Mouse (Mus musculus): Measurements from ENCODE around the gene Ipo11.

Gene Ipo11

DNA sequence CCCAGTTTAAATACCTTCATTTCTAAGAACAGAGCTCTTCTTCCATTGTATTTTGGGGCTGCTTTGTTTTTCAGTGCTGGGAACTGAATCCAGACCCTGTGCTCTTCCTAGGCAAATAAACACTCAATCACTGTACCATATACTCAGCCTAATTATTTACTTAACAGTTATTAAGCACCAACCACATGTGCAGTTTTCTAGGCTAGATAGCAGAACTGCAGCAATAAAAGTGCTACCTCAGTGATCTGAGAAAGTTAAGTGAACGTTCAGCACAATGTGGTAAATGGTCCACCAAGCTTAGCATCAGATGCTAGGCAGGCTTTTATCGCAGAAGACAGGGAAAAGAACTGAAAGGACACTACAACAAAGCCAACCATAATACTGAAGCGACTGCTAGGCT, 32.1 kb downstream of the Ipo11 start:
- DNase-seq = no peak

DNA sequence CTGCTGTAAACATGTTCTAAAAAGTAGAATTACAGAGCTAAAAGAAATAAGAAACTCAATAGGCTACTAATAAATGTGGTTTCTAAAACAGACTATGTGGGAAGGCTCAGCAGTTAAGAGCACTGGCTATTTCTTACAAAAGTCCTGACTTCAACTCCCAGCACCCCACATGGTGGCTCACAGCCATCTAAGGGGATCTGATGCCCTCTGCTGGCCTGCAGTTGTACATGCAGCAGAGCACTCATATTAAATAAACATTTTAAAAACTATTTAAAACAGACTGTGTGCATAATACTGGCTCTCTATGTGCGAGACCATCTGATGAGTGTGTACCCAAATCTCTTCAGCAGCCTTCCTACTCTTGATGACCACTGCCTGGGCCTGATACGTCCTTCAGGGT, 42.5 kb downstream of the Ipo11 start:
- DNase-seq = no peak

DNA sequence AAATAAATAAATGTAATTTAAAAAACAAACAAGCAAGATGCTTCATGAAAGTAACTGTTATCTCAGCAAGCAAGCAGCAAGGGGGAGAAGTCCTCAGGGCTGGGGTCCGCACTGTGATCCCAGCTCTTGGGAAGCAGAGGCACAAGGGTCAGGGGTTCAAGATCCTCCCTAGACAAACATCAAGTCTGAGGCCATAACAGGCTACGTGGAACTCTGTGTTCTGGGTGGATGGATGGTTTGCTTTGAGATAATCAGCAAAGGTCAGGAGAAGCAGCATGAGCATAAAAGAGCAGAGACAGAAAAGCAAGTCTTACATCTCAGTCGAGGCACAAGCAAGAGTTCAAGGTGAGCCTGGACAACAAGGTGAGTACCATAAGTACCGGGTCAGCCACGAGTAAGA, 43.1 kb downstream of the Ipo11 start:
- DNase-seq = no peak

DNA sequence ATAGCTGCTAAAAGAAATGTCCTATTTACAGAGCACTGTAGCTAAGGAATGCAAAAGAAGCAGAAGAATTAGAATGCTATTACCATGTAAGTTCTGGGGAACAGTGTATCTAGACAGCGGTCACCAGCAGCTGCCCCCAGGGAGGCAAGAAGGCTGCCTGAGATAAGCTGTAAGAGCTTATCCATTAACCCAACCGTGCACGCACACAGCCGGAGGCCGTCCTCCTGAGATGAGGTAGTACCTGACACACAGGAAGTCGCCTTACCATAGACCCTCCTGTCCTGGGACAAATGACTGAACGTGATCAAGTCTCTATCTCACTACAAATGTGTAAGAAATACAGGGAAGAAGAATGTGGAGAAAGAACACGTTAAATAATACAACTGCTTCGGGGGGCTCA, 43.6 kb downstream of the Ipo11 start:
- no peak for DNase-seq

DNA sequence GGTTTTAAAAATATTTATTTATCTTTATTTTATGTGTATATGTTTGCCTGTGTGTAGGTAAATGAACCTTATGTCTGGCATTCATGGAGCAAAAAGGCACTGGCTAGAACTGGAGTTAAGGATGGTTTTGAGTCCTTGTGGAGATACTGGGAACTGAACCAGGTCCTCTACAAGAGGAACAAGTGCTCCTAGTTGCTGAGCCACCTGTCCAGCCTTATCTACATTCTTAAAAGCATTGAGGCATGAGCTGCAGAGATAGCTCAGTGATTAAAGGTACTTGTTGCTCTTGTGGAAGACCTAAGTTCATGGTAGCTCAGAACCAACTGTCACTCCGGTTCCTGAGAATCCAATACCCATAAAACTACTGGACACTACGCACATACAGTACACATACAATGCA, 49.4 kb downstream of the Ipo11 start:
- no peak for DNase-seq

DNA sequence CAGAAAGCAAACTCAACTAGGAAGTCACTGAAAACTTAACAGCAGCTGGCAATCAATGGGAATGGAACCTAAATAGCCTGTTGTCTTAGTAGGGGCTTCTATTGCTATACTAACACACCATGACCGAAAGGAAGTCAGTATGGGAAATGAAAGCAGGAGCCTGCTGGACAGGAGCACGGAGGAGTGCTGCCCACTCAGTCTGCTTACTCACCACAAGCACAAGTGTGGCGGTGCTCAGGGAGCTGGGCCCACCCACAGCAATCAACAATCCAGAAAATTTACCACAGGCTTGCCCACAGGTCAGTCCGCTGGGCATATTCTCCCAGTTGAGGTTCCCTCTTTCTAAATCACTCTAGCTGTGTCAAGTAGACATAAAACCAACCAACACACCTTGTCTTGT, 52.5 kb downstream of the Ipo11 start:
- no peak for DNase-seq

DNA sequence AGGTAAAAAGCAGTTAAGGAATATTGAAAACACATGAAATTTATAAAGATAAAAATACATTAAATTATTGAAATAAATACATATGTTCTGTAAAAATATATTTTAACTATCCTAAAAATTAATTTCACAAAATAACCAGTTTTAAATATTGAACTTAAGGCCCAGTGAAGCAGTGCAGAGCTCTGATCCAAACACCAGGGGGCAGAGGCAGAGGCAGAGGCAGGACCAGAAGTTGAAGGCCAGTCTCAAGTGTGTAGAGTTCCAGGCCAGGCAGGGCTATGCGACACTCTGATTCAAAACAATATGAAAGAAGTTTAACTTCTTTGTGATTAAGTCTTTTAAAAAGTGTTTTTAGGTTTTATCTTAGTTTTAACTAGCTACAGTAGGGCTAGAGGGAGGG, 60.5 kb downstream of the Ipo11 start:
- DNase-seq = no peak

DNA sequence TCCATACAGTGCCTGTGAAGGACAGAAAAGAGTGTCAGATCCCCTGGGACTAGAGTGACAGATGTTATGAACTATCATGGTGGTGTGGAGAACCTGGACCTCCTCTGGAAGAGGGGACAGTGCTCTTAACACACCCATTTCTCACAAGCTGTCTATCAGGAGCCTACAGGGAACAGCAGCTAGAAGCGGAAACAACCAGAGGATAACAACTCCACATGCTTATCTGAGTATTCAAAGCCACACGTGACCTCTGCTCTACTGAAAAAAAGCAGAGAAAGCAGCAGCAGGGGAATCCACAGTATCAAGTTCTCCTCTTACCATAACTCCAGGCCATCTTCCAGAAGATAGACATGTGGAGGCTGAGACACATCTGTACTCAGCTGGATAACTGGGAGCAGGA, 71.2 kb downstream of the Ipo11 start:
- DNase-seq = no peak

DNA sequence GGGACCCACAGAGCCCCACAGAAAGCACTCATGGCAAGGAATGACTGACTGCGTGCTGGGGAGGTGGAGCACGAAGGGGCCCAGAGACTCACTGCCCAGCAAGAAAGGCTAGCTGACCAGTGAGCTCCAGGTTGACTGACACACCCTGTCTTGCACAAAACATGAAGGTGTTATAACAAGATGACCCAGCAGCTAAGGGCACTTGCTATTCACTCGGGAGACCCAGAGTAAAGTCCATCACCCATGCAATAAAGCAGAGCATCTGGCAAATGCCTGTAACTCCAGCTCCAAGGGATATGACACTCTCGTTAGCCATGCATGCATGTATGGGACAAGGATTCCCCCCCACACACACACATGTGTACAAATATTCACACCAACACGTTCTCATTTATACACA, 78.0 kb downstream of the Ipo11 start:
- no peak for DNase-seq

DNA sequence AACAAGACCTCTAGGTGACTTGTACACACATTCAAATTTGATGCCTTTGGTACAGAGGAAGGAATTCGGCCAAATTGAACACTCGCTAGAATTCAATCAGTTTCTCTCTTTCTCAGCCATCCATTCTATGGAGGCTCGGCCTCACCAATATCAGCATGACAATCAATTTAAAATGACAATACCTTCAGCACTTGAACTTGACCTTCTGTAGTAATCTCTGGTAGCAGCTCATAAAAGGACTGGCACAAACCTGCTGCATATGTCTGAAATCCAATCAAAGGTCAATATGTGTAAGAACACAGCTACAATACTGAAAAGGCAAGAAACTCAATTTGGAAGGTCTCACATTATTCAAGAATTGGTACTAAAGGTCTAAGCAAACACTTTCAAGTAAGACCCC, 80.2 kb downstream of the Ipo11 start:
- DNase-seq = no peak

DNA sequence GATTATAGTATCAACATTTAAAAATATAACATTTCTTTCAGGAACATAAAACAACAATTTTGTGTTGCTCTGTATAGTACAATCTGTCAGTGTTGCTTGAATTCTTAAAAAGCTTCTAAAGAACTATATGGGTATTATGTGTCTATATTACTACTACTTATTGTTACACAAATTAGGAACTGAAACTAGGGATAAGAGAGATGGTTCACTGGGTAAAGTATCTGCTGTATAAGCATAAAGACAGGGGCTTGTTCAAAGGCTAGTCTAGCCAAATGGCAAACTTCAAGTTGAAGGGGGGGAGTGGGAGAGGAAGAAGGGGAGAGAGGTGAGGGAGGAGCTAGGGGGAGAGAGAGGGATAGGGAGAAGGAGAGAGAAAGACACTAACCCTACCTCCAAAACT, 89.2 kb downstream of the Ipo11 start:
- DNase-seq = no peak

DNA sequence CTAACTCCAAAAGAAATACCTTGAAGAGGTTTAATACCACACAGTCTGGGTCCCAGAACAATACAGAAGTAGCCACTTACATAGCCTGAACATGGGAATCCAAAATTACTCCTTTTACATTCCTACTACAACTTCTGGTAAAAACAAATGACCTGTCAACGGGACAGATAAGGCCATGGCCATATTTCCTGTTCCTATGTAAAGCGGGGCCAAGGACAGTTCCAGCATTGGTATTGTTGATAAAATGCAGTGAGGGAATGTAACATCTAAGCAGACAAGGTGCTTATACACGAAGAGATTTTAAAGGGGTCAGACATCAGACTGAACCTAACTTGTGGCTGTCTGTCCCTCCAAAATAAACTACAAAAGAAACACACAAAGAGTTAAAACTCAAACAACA, 91.8 kb downstream of the Ipo11 start:
- DNase-seq = no peak

DNA sequence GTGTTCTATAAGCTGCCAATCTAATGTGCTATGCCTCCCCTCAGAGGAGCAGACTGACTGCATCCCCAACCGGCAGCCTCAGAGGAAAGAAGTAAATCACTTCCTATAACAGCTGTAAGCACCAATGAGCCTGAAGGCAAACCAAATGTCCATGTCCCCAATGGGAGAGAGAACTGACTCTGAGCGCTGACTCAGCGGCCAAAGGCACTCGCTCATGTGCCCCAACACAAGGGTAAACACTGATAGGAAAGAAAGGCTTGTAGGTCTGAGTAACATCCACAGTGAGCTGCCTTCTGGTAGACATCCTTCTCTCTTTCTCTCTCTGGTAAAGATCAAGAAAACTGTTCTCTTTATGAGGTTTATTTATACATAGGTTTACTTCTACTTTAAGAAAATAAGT, 94.2 kb downstream of the Ipo11 start:
- no peak for DNase-seq

DNA sequence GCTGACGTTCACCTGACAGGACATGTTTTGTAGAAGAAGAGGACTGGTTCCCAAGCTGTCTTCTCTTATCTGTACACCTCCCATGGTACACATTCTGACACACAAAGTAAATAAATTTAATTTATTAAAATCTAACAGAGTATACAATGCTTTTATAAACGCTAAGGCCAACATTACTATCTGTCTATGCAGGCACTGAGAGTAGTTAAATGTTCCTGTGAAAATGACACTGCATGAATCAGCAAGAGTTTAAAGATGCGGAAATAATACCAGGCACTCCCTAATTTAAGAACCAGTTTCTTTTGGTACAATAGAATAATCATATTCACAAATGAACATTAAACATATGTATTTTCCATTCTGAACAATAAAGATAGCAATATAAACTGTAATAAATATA, 98.0 kb downstream of the Ipo11 start:
- DNase-seq = no peak

DNA sequence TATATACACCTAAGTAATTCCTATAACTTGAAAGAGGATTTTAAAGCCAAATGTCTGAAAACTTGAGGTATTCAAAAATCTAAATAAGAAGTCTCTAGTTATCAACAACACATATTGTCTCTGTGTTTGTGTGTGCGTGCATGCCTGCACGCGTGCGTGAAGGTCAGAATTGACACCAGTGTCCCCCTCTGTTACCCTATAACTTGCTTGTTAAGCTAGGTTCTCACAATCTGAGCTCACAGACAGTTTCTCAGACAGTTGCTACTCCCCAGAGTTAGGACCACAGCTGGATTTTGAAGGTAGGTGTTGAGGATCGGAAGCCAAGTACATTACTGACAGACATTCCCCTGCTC, 100.3 kb downstream of the Ipo11 start:
- DNase-seq = no peak

DNA sequence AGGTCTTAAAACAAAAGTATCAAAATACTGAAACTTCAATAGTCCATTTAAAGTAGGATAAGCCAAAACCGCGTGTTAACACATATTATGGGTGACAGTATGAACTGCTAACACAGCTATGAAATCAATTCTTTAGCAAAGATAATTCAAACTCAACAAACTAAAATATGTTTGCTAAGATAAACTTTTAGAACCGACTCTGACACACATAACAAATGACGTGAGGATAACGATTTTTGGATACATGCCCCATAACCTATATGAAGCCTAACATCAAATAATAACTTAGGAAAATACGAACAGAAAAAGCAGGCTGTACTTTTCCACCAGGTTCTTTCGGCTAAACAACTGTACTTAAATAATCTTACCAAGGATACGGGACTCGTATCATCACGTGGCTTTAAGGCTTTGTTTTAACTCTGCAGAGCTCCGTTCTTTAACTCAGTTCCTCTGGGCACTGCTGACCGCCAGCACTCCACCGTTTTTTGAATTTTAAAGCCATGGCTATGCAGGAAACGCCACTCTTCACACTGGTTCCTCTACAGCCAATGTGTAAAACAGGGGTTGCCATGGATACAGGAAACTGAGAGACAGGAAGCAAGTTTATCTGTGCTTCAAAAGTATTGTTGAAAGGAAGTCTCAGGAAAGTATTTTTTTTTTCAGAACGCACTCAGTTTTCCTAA, 100.8 kb downstream of the Ipo11 start:
- peak; percentile 75 for DNase-seq

DNA sequence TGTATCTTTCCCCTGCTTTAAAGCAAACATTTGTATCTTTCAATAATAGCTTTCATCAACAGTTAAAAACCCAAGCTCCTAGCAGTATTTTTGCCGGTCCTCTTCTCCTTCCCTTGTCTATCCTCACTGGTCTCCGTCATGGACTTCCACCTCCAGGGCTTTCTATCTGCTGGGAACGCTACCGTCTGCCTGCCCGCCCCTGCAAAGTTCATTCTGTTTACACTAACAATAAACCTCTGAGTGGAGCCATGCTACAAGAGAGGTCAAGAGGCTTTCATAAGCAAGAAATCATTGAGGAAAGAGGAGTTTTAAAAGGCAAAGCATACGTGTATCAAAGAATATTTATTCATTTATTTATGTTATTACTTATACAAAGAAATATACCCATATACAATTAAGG, 106.7 kb downstream of the Ipo11 start:
- DNase-seq = no peak

DNA sequence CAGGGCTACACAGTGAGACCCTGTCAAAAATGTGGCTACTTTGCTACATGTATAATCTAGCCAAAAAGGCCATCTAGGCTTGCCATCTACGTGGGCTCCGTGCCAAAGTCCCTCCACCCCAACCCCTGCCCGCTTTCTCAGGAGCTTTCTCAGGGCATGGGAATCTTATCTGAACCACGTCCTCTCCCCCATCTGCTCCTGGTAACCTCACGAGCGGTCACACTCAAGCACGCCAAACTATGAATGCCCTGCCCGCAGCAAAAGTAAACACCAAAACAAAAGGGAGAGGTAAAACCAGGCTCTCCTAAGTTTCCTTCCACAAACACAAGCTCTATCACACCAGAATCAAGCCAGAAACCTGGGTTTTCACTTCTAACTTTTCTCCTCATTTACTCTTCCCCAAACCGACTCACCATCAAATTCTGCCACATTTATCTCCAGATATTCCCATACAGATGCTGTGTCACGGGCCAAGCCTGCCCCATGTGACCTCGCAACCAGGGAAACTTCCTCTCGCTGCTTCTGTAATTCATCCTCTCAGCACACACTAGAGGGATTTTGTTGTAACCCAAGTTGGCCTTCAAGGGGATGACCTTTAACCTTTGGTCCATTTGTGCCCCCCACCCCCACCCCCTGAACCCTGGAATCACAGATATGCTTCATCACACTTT, 107.3 kb downstream of the Ipo11 start:
- DNase-seq = no peak

DNA sequence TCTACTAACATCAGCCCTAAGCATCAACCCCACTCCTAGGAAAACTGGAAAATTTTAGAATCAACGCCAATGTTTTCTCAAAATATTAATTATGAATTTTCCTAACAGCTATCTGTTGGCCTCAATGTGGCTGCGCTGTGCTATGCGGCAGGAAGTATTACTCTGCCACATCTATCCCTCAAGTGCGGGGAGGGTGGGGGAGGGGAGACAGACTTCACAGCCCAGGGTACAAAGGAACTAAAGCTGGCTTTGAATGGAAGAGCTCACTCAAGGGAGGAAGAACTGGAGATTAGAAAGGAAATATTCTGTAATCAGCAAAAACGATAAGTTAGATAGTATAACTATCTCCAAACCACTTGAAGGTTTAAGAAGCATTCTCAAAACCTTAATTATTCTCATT, 111.1 kb downstream of the Ipo11 start:
- no peak for DNase-seq

DNA sequence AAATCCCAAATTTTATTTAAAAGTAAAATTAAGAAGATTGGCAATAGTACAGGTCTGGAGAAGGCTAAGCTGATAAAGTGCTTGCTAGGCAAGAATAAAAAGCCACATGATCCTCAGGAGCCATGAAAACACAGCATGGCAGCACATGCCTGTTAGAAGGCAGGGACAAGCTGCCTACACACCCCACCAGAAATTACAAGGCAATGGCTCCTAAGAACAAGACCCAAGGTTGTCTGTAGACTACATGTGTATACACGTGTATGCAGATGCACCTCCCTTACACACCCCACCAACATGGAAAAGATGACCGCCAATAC, 112.9 kb downstream of the Ipo11 start:
- DNase-seq = no peak

DNA sequence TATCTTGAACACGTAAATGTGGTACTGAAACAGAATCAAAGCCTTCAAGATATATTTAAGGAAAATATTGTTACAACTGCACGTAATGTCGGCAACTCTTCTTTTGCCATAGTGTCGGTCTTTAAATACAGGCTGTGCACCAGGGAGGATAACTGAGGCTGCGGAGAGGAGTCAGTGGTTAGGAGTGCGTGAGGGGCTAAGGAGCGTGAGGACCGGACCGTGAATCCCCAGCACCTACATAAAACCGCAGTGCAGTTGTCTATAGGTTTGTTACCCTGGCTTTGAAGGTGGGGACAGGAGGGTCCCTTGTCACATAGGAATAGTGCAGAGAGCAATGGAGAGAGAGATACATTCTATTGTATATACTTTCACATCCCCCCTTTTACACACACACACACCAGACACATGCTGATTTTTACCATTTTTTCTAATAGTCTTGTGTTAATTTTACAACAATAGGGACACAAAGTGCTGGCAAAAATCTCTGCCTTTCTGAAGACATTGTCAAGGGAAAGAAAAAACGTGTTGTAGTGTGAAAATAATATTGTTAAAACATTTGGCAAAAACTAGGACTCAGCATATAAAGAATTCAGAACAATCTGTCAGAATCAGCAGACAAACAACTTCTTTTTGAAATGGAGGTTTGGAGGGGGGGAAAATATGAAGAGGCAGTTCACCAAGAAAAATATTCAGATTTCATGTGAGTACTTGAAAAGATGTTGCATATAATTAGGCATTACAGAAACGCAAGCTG, 113.5 kb downstream of the Ipo11 start:
- no peak for DNase-seq

DNA sequence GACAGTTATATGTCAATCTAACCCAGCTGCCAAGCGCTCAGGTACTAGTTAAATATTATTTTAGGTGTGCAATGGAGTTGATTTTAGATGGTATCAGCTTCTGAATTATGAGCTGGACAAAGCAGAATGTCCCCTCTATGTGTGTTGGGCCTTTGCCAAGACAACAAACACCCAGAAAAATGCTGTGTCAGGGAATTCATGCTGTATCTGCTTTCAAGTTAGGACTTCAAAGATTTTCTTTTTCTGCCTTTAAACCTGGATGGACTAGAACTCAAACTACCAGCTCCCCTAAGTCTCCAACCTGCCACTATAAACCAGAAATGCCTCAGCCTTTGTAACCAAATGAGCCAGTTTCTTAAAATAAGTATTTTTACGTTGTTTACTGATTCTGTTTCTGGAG, 116.6 kb downstream of the Ipo11 start:
- peak; percentile 22 for DNase-seq

DNA sequence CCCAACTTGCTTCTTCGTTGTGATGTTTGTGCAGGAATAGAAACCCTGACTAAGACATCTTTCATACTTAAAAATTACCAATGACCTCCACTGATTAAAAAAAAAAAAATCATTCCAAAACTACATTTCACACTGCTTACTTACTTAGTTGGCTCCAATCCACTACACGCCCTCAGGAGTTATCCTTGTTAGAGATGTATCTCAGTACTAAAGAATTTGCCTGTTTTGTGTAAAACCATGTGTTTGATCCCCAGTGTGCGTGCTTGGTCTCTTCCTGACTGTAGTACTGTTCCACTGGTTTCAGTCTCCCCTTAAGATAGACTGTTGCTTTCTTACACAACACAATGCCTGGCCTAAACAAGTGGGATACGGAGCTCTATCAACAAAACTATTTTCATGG, 117.0 kb downstream of the Ipo11 start:
- DNase-seq = no peak

DNA sequence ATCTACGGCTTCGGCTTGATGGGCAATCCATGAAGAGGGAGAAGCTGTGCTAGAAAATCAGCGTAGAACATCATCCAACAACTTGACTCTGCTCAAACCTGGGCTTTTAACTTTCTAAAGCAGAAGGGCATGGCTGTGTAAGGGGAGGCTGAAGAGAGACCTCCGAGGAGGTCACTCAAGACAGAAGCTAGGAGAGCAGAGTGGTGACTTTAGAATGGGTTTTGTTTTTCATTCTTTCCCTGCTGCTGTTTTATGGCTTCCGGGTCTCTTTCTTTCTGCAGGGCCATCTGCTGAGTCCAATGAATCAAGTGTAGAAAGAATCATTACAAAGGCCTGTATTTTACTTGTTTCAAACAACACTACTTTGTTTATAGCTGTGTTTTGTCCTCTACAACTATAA, 119.7 kb downstream of the Ipo11 start:
- DNase-seq = no peak

DNA sequence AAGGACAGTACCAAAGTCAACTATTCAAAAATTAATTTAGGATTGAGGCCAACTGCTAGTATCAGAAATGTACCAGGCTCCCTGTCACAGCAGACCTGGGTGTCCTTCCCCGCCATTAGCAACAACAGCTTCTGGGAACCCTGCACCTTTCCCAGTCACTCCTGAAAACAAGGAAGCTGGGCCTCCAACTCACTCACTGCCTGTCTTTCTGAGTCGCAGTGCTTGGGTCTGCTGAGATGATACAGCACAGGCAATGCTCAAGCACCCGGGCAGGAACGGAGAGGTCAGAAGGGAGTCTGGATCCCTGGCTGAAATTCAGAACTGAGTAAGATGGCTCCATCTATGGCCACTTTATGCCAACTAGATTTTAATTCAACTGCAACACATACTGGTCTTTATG, 123.2 kb downstream of the Ipo11 start:
- no peak for DNase-seq

Measured in kidney, postnatal 14 days (tissue).